Mouse (Mus musculus) CH12.LX (cell line): ENCODE data around the gene Lamp5. TPM values are rescaled to one million over a fixed set of nuclear protein-coding genes. Genes with fewer than 3 reads are reported as not detected.

ENCODE experiments used
- DNase-seq: peaks from one replicate; pipeline ENCODE4 v3.0.0-alpha.2; 2013; ENCODE audit errors: extremely low read depth
- H3K27ac ChIP-seq: 2 replicates; pipeline ENCODE4 v1.5.1; 2012; ENCODE audit warnings: low read depth, mild to moderate bottlenecking, control low read depth, moderate library complexity; ENCODE audit not compliant: insufficient read depth
- H3K27me3 ChIP-seq: replicated peaks from 2 replicates; pipeline ENCODE3; 2012; ENCODE audit warnings: inconsistent platforms
- H3K36me3 ChIP-seq, 2 experiments: replicated peaks in 1 of 2; 2 replicates each; pipeline versions ENCODE3 to v1.6.1; 2012; ENCODE audit warnings: inconsistent platforms in 1 of 2, low read length in 1 of 2, mild to moderate bottlenecking in 1 of 2, mixed read lengths in 1 of 2, moderate library complexity in 1 of 2; ENCODE audit not compliant: control insufficient read depth in 1 of 2, insufficient read depth in 1 of 2
- H3K4me1 ChIP-seq, 2 experiments: 2 replicates each; pipeline ENCODE4 v1.6.1; 2012; ENCODE audit warnings: inconsistent platforms in 1 of 2, moderate library complexity in 1 of 2; ENCODE audit not compliant: insufficient read depth in 2 of 2, control insufficient read depth in 1 of 2
- H3K4me2 ChIP-seq: 2 replicates; pipeline ENCODE4 v1.6.1; 2012; ENCODE audit warnings: low read depth, mild to moderate bottlenecking, control low read depth; ENCODE audit not compliant: poor library complexity, insufficient read depth, severe bottlenecking
- H3K4me3 ChIP-seq, 3 experiments: fragments of 150-350 bp in 1 of 3; sonication (generic) in 1 of 3; replicated peaks in 1 of 3; 2 replicates each; pipeline versions ENCODE3 to v1.5.1; 2011 to 2012; ENCODE audit warnings: low read depth in 2 of 3, low read length in 2 of 3, mild to moderate bottlenecking in 2 of 3, moderate library complexity in 2 of 3, control low read depth in 1 of 3, improper control_type of control experiment in 1 of 3, inconsistent platforms in 1 of 3, mixed read lengths in 1 of 3; ENCODE audit not compliant: poor library complexity in 1 of 3
- H3K79me2 ChIP-seq: replicated peaks from 2 replicates; pipeline ENCODE4 v1.6.1; 2012; ENCODE audit warnings: mild to moderate bottlenecking, moderate library complexity; ENCODE audit not compliant: control insufficient read depth, poor library complexity, insufficient read depth, severe bottlenecking; ENCODE audit errors: extremely low read depth
- H3K9ac ChIP-seq: 2 replicates; pipeline ENCODE4 v1.6.1; 2012; ENCODE audit warnings: low read depth, mild to moderate bottlenecking, control low read depth, moderate library complexity; ENCODE audit not compliant: insufficient read depth
- H3K9me3 ChIP-seq: replicated peaks from 2 replicates; pipeline ENCODE3; 2012; ENCODE audit warnings: low read length, inconsistent platforms, mixed read lengths
- BHLHE40 ChIP-seq: IDR thresholded peaks from 2 replicates; pipeline ENCODE4 v1.6.1; 2011; ENCODE audit warnings: mild to moderate bottlenecking, low read depth, low read length, improper control_type of control experiment
- CHD2 ChIP-seq: IDR thresholded peaks from 2 replicates; pipeline ENCODE4 v1.6.1; 2011; ENCODE audit warnings: low read length, improper control_type of control experiment
- CTCF ChIP-seq, 2 experiments: IDR thresholded peaks in 1 of 2; conservative IDR thresholded peaks in 1 of 2; 2 replicates each; pipeline ENCODE4 v1.5.1; 2011 to 2012; ENCODE audit warnings: low read depth in 2 of 2, low read length in 2 of 2, improper control_type of control experiment in 1 of 2, inconsistent platforms in 1 of 2, mild to moderate bottlenecking in 1 of 2, moderate library complexity in 1 of 2
- E2F4 ChIP-seq: IDR thresholded peaks from 2 replicates; pipeline ENCODE4 v1.6.1; 2011; ENCODE audit warnings: low read depth, low read length, improper control_type of control experiment; ENCODE audit not compliant: insufficient replicate concordance
- EP300 ChIP-seq: IDR thresholded peaks from 2 replicates; pipeline ENCODE4 v1.6.1; 2011; ENCODE audit warnings: low read length, improper control_type of control experiment
- ETS1 ChIP-seq: conservative IDR thresholded peaks from 2 replicates; pipeline ENCODE4 v1.6.1; 2012; ENCODE audit warnings: low read depth, mild to moderate bottlenecking, inconsistent platforms, low read length, improper control_type of control experiment, moderate library complexity
- HCFC1 ChIP-seq: IDR thresholded peaks from 2 replicates; pipeline ENCODE4 v1.6.1; 2012; ENCODE audit warnings: low read depth, mild to moderate bottlenecking, inconsistent platforms, low read length, improper control_type of control experiment
- JUN ChIP-seq: IDR thresholded peaks from 2 replicates; pipeline ENCODE4 v1.6.1; 2011; ENCODE audit warnings: low read depth, mild to moderate bottlenecking, low read length, improper control_type of control experiment, moderate library complexity; ENCODE audit not compliant: insufficient read depth
- JUND ChIP-seq: conservative IDR thresholded peaks from 2 replicates; pipeline ENCODE4 v1.6.1; 2011; ENCODE audit warnings: low read depth, low read length, improper control_type of control experiment
- KAT2A ChIP-seq: IDR thresholded peaks from 2 replicates; pipeline ENCODE4 v1.6.1; 2012; ENCODE audit warnings: low read length, improper control_type of control experiment, inconsistent platforms; ENCODE audit not compliant: insufficient replicate concordance
- MAX ChIP-seq: IDR thresholded peaks from 2 replicates; pipeline ENCODE4 v1.6.1; 2011; ENCODE audit warnings: low read length, improper control_type of control experiment
- MAZ ChIP-seq: IDR thresholded peaks from 2 replicates; pipeline ENCODE4 v1.6.1; 2012; ENCODE audit warnings: low read depth, mild to moderate bottlenecking, inconsistent platforms, low read length, improper control_type of control experiment, moderate library complexity
- MEF2A ChIP-seq: IDR thresholded peaks from 2 replicates; pipeline ENCODE4 v1.6.1; 2014; ENCODE audit warnings: low read depth, mild to moderate bottlenecking, inconsistent platforms, low read length, improper control_type of control experiment, borderline replicate concordance
- MXI1 ChIP-seq: IDR thresholded peaks from 2 replicates; pipeline ENCODE4 v1.6.1; 2011; ENCODE audit warnings: mild to moderate bottlenecking, low read depth, low read length, improper control_type of control experiment
- NELFE ChIP-seq: IDR thresholded peaks from 2 replicates; pipeline ENCODE4 v1.6.1; 2011; ENCODE audit warnings: low read depth, low read length, improper control_type of control experiment
- NRF1 ChIP-seq: IDR thresholded peaks from 2 replicates; pipeline ENCODE4 v1.6.1; 2014; ENCODE audit warnings: low read depth, mild to moderate bottlenecking, inconsistent platforms, low read length, improper control_type of control experiment, moderate library complexity
- PAX5 ChIP-seq: IDR thresholded peaks from 2 replicates; pipeline ENCODE4 v1.6.1; 2012; ENCODE audit warnings: low read length, inconsistent platforms, mixed read lengths
- SMC3 ChIP-seq: IDR thresholded peaks from 2 replicates; pipeline ENCODE4 v1.6.1; 2011; ENCODE audit warnings: low read depth, low read length, improper control_type of control experiment
- TBP ChIP-seq: conservative IDR thresholded peaks from 2 replicates; pipeline ENCODE4 v1.6.1; 2011; ENCODE audit warnings: low read depth, low read length, improper control_type of control experiment
- TCF12 ChIP-seq: IDR thresholded peaks from 2 replicates; pipeline ENCODE4 v1.6.1; 2014; ENCODE audit warnings: low read depth, mild to moderate bottlenecking, inconsistent platforms, low read length, improper control_type of control experiment
- USF2 ChIP-seq: conservative IDR thresholded peaks from 2 replicates; pipeline ENCODE4 v1.6.1; 2011; ENCODE audit warnings: low read depth, low read length, improper control_type of control experiment
- ZC3H11A ChIP-seq: IDR thresholded peaks from 2 replicates; pipeline ENCODE4 v1.6.1; 2012; ENCODE audit warnings: low read depth, mild to moderate bottlenecking, inconsistent platforms, low read length, improper control_type of control experiment
- ZMIZ1 ChIP-seq: IDR thresholded peaks from 2 replicates; pipeline ENCODE4 v1.6.1; 2012; ENCODE audit warnings: low read depth, mild to moderate bottlenecking, inconsistent platforms, low read length, improper control_type of control experiment
- dilution Hi-C: fragments of 300-500 bp; cut with MboI; formaldehyde crosslinking; loops from 2 replicates; pipeline ENCODE4 v1.14.3; 2020; ENCODE audit warnings: low sequenced_read_pairs; ENCODE audit not compliant: extremely low pct_unique_long_range_greater_than_20kb, extremely low pct_ligation_motif_present
- in situ Hi-C: fragments of 300-500 bp; cut with MboI; formaldehyde crosslinking; loops from 3 replicates; pipeline ENCODE4 v1.14.3; 2019; ENCODE audit warnings: low sequenced_read_pairs, low pct_ligation_motif_present, low pct_unique_long_range_greater_than_20kb, mixed read lengths
- polyA plus RNA-seq: library from polyadenylated mRNA; unstranded; fragments of >175 nt; gene quantifications from 2 replicates; pipeline ENCODE4 v1.2.1, GENCODE M21; 2012; ENCODE audit warnings: low read depth; ENCODE audit not compliant: insufficient read length
- total RNA-seq, 2 experiments: library from RNA; depleted of rRNA; stranded (reverse); fragments of 300-350 nt in 1 of 2; fragments of >200 nt in 1 of 2; gene quantifications; 2 replicates each; pipeline ENCODE4 v1.2.3; 2012 to 2014

Gene Lamp5
- total and polyA plus RNA-seq, 3 experiments, result not detected

- DNase-seq, result no peak
- Histone ChIP-seq H3K4me1 (no peaks in the 10 kb centered on the region), H3K4me3 (no peak overlapping the region), H3K79me2 (no peaks in the 10 kb centered on the region), H3K9me3 (peaks cover 53% of the 10 kb centered on the region), H3K27ac (no peak overlapping the region), H3K36me3 (no peaks in the 10 kb centered on the region)
- dilution Hi-C loops (no loop called here), in situ Hi-C loops (no loop called here)
- no peak for TF ChIP-seq MXI1
- no peak for TF ChIP-seq EP300
- no peak for TF ChIP-seq JUND
- TF ChIP-seq TCF12, result no peak
- TF ChIP-seq MAX, result no peak
- no peak for TF ChIP-seq MEF2A
- no peak for TF ChIP-seq NELFE
- no peak for TF ChIP-seq E2F4
- TF ChIP-seq PAX5, result no peak
- TF ChIP-seq NRF1, result no peak
- TF ChIP-seq TBP, result no peak
- no peak for TF ChIP-seq CTCF (conservative IDR thresholded peaks at IDR 0.05 in 1 of 2, IDR thresholded peaks at IDR 0.05 in 1 of 2; ENCODE audit: low read depth in 2 of 2, low read length in 2 of 2)
- TF ChIP-seq JUN, result no peak
- no peak for TF ChIP-seq ZC3H11A
- no peak for TF ChIP-seq KAT2A
- no peak for TF ChIP-seq HCFC1
- TF ChIP-seq, all 38 proteins: peak for 0
- Histone ChIP-seq H3K27me3 (no peaks in the 10 kb centered on the region), H3K9ac (no peak overlapping the region), H3K4me2 (no peak overlapping the region)
These were observed 55.6 kb downstream of the Lamp5 start for GRCm38 (mm10) chr2:136107597-136107996.

GRCm38 (mm10) chr2:136108124-136109037, 56.3 kb downstream of the Lamp5 start:
- no peak overlapping the region for H3K9ac ChIP-seq
- in situ Hi-C loops, result no loop called here
- dilution Hi-C loops, result no loop called here

More at GRCm38 (mm10) chr2:136108124-136109037, 56.3 kb downstream of the Lamp5 start:
- TF ChIP-seq ETS1 (no peak), ZMIZ1 (no peak), PAX5 (no peak), MAZ (no peak), JUND (no peak), NELFE (no peak), KAT2A (no peak), USF2 (no peak), SMC3 (no peak), MXI1 (no peak), BHLHE40 (no peak), CTCF (conservative IDR thresholded peaks at IDR 0.05 in 1 of 2, IDR thresholded peaks at IDR 0.05 in 1 of 2; ENCODE audit: low read depth in 2 of 2, low read length in 2 of 2) (no peak), NRF1 (no peak), EP300 (no peak), CHD2 (no peak)
- H3K27ac ChIP-seq, result no peak overlapping the region
- H3K27me3 ChIP-seq, result no peaks in the 10 kb centered on the region
- H3K36me3 ChIP-seq, result no peaks in the 10 kb centered on the region
- H3K4me1 ChIP-seq, result no peaks in the 10 kb centered on the region
- peaks cover 52% of the 10 kb centered on the region for H3K9me3 ChIP-seq
- DNase-seq, result no peak
- H3K4me2 ChIP-seq, result no peak overlapping the region
- no peaks in the 10 kb centered on the region for H3K79me2 ChIP-seq
- no peak overlapping the region for H3K4me3 ChIP-seq
